20 mouse cellular contexts compared by ENCODE assay signal in the genomic region with DNA sequence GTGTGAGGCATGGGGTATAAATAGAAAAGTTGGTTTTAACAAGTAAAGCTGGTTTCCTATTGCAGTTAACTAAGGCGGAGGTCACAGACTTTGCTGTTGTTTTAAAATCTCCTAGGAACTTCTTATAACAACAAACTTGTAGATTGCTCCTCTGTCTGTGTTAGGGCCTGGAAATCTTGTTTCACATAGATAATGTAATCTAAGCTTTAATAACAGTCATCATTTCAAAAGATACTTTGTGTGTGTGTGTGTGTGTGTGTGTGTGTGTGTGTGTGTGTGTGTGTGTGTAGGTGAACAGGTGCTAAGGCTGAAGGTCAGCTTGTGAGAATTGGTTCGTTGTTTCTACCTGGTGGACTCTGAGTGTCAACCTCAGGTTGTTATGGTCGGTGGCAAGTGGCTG. TPM values are rescaled to one million over a fixed set of nuclear protein-coding genes. Genes with fewer than 3 reads are reported as not detected.
A peak's percentile ranks its signal among the peaks of the same experiment; 100 is the strongest.
DNase-seq lines count a peak whose midpoint lies in the region; ATAC-seq and TF ChIP-seq lines count a peak whose summit lies in the region.
"Had no signal": no experiment of that assay in that cellular context is flagged by ENCODE, and none has a peak within 500 bp of the region (broad histone marks: within the 10 kb centered on the region; RNA-seq: fewer than 3 reads in every experiment).

No protein-coding gene starts in this region.

- peak overlapping the region; percentile 88 for H3K27ac ChIP-seq in gastrocnemius, adult 2 months
- H3K27ac ChIP-seq in liver, embryonic 13.5 days, result peak overlapping the region; percentile 72; the same call in 1 of the 2 replicates
- H3K27ac ChIP-seq in forebrain, embryonic 11.5 days (ENCODE audit: low read depth, low read length), result no peak overlapping the region
- no peak overlapping the region for H3K27ac ChIP-seq in cerebellum, adult 2 months (ENCODE audit: insufficient read depth, low read length)
- H3K27ac ChIP-seq: forebrain, embryonic 13.5 days; heart, embryonic 13.5 days; hindbrain, embryonic 15.5 days; limb, embryonic 15.5 days; midbrain, embryonic 15.5 days had no signal

- WGBS in liver, embryonic 13.5 days (ENCODE audit: insufficient replicate concordance), result 59% methylated on average over 3 of the region's 3 CpGs
- WGBS in forebrain, embryonic 11.5 days, result 92% methylated on average over 3 of the region's 3 CpGs
- WGBS in cerebellum, adult 2 months, result 89% methylated on average over 3 of the region's 3 CpGs

- peak overlapping the region; percentile 68 for H3K4me3 ChIP-seq in gastrocnemius, adult 2 months
- peak overlapping the region; percentile 85 for H3K4me3 ChIP-seq in megakaryocyte, embryonic 14.5 days (replicated peaks)
- H3K4me3 ChIP-seq in liver, embryonic 13.5 days (replicated peaks), result no peak overlapping the region
- H3K4me3 ChIP-seq in forebrain, embryonic 11.5 days (ENCODE audit: low read depth, low read length), result no peak overlapping the region
- H3K4me3 ChIP-seq in cerebellum, adult 2 months (replicated peaks; ENCODE audit: insufficient read depth, low read depth, low read length), result no peak overlapping the region
- H3K4me3 ChIP-seq: forebrain, embryonic 13.5 days; heart, embryonic 13.5 days; hindbrain, embryonic 15.5 days; limb, embryonic 15.5 days; midbrain, embryonic 15.5 days had no signal

- no peak for ATAC-seq in megakaryocyte, adult 5-6 weeks (ENCODE audit: poor library complexity, severe bottlenecking)
- ATAC-seq in liver, embryonic 13.5 days (ENCODE audit: low read depth), result no peak
- no peak for ATAC-seq in forebrain, embryonic 11.5 days (replicated peaks; ENCODE audit: low FRiP score)
- ATAC-seq: forebrain, embryonic 13.5 days; intestine, embryonic 16.5 days; midbrain, embryonic 15.5 days had no signal

- DNase-seq in gastrocnemius, adult 2 months, result no peak
- DNase-seq in gastrocnemius, postnatal 14 days, result no peak
- DNase-seq in liver, embryonic 13.5 days, result no peak
- DNase-seq in naive thymus-derived CD4-positive, alpha-beta T cell, adult 2 months (ENCODE audit: low read depth), result peak; percentile 40
- no peak for DNase-seq in forebrain, embryonic 11.5 days (ENCODE audit: low spot score)
- DNase-seq in cerebellum, adult 2 months, result no peak
- DNase-seq: adrenal gland, postnatal 25 days; cerebellum, adult 9-10 months; gastrocnemius, postnatal 25 days; heart, postnatal 4 days; layer of hippocampus, postnatal 36 days; thymus, postnatal 4 days had no signal

- peaks cover 66% of the 10 kb centered on the region for H3K4me1 ChIP-seq in megakaryocyte, embryonic 14.5 days
- H3K4me1 ChIP-seq in liver, embryonic 13.5 days (replicated peaks), result peaks cover 54% of the 10 kb centered on the region
- H3K4me1 ChIP-seq in forebrain, embryonic 11.5 days (replicated peaks; ENCODE audit: control insufficient read depth, insufficient read depth, low read length), result no peaks in the 10 kb centered on the region
- peaks cover 4% of the 10 kb centered on the region; the same call in 1 of the 2 replicates for H3K4me1 ChIP-seq in cerebellum, adult 2 months (ENCODE audit: control insufficient read depth, insufficient read depth, low read length)

- intact Hi-C loops in gastrocnemius, adult 2 months (cut with DNase I), result loop anchor here (5.0 kb wide), 1 partner anchor 33 kb away; no protein-coding TSS in a partner anchor
- intact Hi-C loops in gastrocnemius, postnatal 14 days (cut with DNase I; ENCODE audit: low total_unique reads), result no loop called here

- peaks cover 43% of the 10 kb centered on the region for H3K36me3 ChIP-seq in megakaryocyte, embryonic 14.5 days (replicated peaks; ENCODE audit: low read length)
- H3K36me3 ChIP-seq in liver, embryonic 13.5 days, result no peaks in the 10 kb centered on the region
- no peaks in the 10 kb centered on the region for H3K36me3 ChIP-seq in forebrain, embryonic 11.5 days (ENCODE audit: control insufficient read depth, insufficient read depth, low read length)
- H3K36me3 ChIP-seq: hindbrain, embryonic 15.5 days; midbrain, embryonic 15.5 days had no signal

- TF ChIP-seq CTCF in gastrocnemius, adult 2 months (IDR thresholded peaks at IDR 0.05), result no peak
- TF ChIP-seq CTCF in cerebellum, adult 2 months (IDR thresholded peaks at IDR 0.05; ENCODE audit: borderline replicate concordance, insufficient read depth, low read depth, low read length), result no peak

- no peaks in the 10 kb centered on the region for H3K27me3 ChIP-seq in megakaryocyte, embryonic 14.5 days (replicated peaks)
- no peaks in the 10 kb centered on the region for H3K27me3 ChIP-seq in liver, embryonic 13.5 days
- no peaks in the 10 kb centered on the region for H3K27me3 ChIP-seq in forebrain, embryonic 11.5 days (ENCODE audit: control insufficient read depth, insufficient read depth, low read length)
- H3K27me3 ChIP-seq in cerebellum, adult 2 months (ENCODE audit: control insufficient read depth, insufficient read depth, low read length), result no peaks in the 10 kb centered on the region
- H3K27me3 ChIP-seq: forebrain, embryonic 13.5 days; heart, embryonic 13.5 days; hindbrain, embryonic 15.5 days; limb, embryonic 15.5 days; midbrain, embryonic 15.5 days had no signal

- H3K9me3 ChIP-seq in megakaryocyte, embryonic 14.5 days, result peaks cover 3% of the 10 kb centered on the region; the same call in 1 of the 2 replicates
- no peaks in the 10 kb centered on the region for H3K9me3 ChIP-seq in liver, embryonic 13.5 days (replicated peaks)
- no peaks in the 10 kb centered on the region for H3K9me3 ChIP-seq in forebrain, embryonic 11.5 days (ENCODE audit: control insufficient read depth, low read length)
- H3K9me3 ChIP-seq: forebrain, embryonic 13.5 days; heart, embryonic 13.5 days; hindbrain, embryonic 15.5 days; limb, embryonic 15.5 days; midbrain, embryonic 15.5 days had no signal

- H3K9ac ChIP-seq in liver, embryonic 13.5 days, result no peak overlapping the region
- no peak overlapping the region for H3K9ac ChIP-seq in forebrain, embryonic 11.5 days (ENCODE audit: low read length)
- H3K9ac ChIP-seq: heart, embryonic 13.5 days; hindbrain, embryonic 15.5 days; limb, embryonic 15.5 days; midbrain, embryonic 15.5 days had no signal

- H3K4me2 ChIP-seq in liver, embryonic 13.5 days, result no peak overlapping the region
- no peak overlapping the region for H3K4me2 ChIP-seq in forebrain, embryonic 11.5 days (ENCODE audit: low read depth, low read length, severe bottlenecking)
- H3K4me2 ChIP-seq: forebrain, embryonic 13.5 days; heart, embryonic 13.5 days; hindbrain, embryonic 15.5 days; limb, embryonic 15.5 days; midbrain, embryonic 15.5 days had no signal

- TF ChIP-seq POLR2A in cerebellum, adult 2 months (IDR thresholded peaks at IDR 0.05; ENCODE audit: borderline replicate concordance, insufficient read depth, low read length), result no peak

RNA-seq across cellular contexts. Expression of gene Myl6b, which starts 5.5 kb away (rescaled TPM):
- 10 to 100 TPM in 1 of 2 experiments, 1 to 10 TPM in 1; 6.5 to 17.8 TPM for total RNA-seq in gastrocnemius, adult 2 months (2021)
- total RNA-seq in gastrocnemius, postnatal 14 days (2021), result 100 to 1,000 TPM in 1 of 2 experiments, 10 to 100 TPM in 1; 54.6 to 180 TPM
- 9.5 and 15.9 TPM in 2 replicates for polyA plus RNA-seq in megakaryocyte, embryonic 14.5 days (2012; ENCODE audit: insufficient read depth, low replicate concordance)
- total RNA-seq in megakaryocyte, adult 5-6 weeks (2015), result 3.4 and 5.8 TPM in 2 replicates
- 0.99 and 2.0 TPM in 2 replicates for total RNA-seq in megakaryocyte, adult 5-6 weeks (2017)
- 1.2 and 1.3 TPM in 2 replicates for polyA plus RNA-seq in liver, embryonic 13.5 days (2015; fragmentation: Nextera tagmentation; extraction: Ambion mirVana)
- polyA plus RNA-seq in forebrain, embryonic 11.5 days (2014; fragmentation: Nextera tagmentation; extraction: Ambion mirVana), result 3.0 and 3.4 TPM in 2 replicates
- 28.9 and 36.1 TPM in 2 replicates for polyA plus RNA-seq in cerebellum, adult 2 months (2012; rRNA removed)

RNA-seq across cellular contexts. Expression of gene Myl6, which starts 10.1 kb away (rescaled TPM):
- total RNA-seq in gastrocnemius, adult 2 months (2021), result 100 to 1,000 TPM; 171 to 179 TPM
- total RNA-seq in gastrocnemius, postnatal 14 days (2021), result 100 to 1,000 TPM; 214 to 276 TPM
- polyA plus RNA-seq in megakaryocyte, embryonic 14.5 days (2012; ENCODE audit: insufficient read depth, low replicate concordance), result 175 and 2,406 TPM in 2 replicates
- total RNA-seq in megakaryocyte, adult 5-6 weeks (2015), result 1,624 and 1,690 TPM in 2 replicates
- total RNA-seq in megakaryocyte, adult 5-6 weeks (2017), result 1,921 and 2,467 TPM in 2 replicates
- 498 and 524 TPM in 2 replicates for polyA plus RNA-seq in liver, embryonic 13.5 days (2015; fragmentation: Nextera tagmentation; extraction: Ambion mirVana)
- 620 and 659 TPM in 2 replicates for polyA plus RNA-seq in forebrain, embryonic 11.5 days (2014; fragmentation: Nextera tagmentation; extraction: Ambion mirVana)
- 1,381 and 1,434 TPM in 2 replicates for polyA plus RNA-seq in cerebellum, adult 2 months (2012; rRNA removed)

RNA-seq across cellular contexts. Expression of gene Esyt1, which starts 21.7 kb away (rescaled TPM):
- total RNA-seq in gastrocnemius, adult 2 months (2021), result 10 to 100 TPM; 13.7 to 14.3 TPM
- 10 to 100 TPM; 21.6 to 24.0 TPM for total RNA-seq in gastrocnemius, postnatal 14 days (2021)
- polyA plus RNA-seq in megakaryocyte, embryonic 14.5 days (2012; ENCODE audit: insufficient read depth, low replicate concordance), result 48.5 and 62.5 TPM in 2 replicates
- total RNA-seq in megakaryocyte, adult 5-6 weeks (2015), result 125 and 127 TPM in 2 replicates
- total RNA-seq in megakaryocyte, adult 5-6 weeks (2017), result 266 and 267 TPM in 2 replicates
- 9.9 and 10.6 TPM in 2 replicates for polyA plus RNA-seq in liver, embryonic 13.5 days (2015; fragmentation: Nextera tagmentation; extraction: Ambion mirVana)
- 15.2 and 18.1 TPM in 2 replicates for polyA plus RNA-seq in forebrain, embryonic 11.5 days (2014; fragmentation: Nextera tagmentation; extraction: Ambion mirVana)
- 36.3 and 37.3 TPM in 2 replicates for polyA plus RNA-seq in cerebellum, adult 2 months (2012; rRNA removed)

RNA-seq across cellular contexts. Expression of gene Zc3h10, which starts 43.6 kb away (rescaled TPM):
- total RNA-seq in gastrocnemius, adult 2 months (2021), result 1 to 10 TPM; 4.2 to 6.5 TPM
- total RNA-seq in gastrocnemius, postnatal 14 days (2021), result 1 to 10 TPM; 5.0 to 6.4 TPM
- polyA plus RNA-seq in megakaryocyte, embryonic 14.5 days (2012; ENCODE audit: insufficient read depth, low replicate concordance), result 21.5 and 24.2 TPM in 2 replicates
- total RNA-seq in megakaryocyte, adult 5-6 weeks (2015), result 6.0 and 8.1 TPM in 2 replicates
- total RNA-seq in megakaryocyte, adult 5-6 weeks (2017), result 12.9 and 14.5 TPM in 2 replicates
- polyA plus RNA-seq in liver, embryonic 13.5 days (2015; fragmentation: Nextera tagmentation; extraction: Ambion mirVana), result 6.2 and 7.1 TPM in 2 replicates
- 16.3 and 17.5 TPM in 2 replicates for polyA plus RNA-seq in forebrain, embryonic 11.5 days (2014; fragmentation: Nextera tagmentation; extraction: Ambion mirVana)
- 15.4 and 18.7 TPM in 2 replicates for polyA plus RNA-seq in cerebellum, adult 2 months (2012; rRNA removed)

RNA-seq across cellular contexts. Expression of gene Smarcc2, which starts 45.0 kb away (rescaled TPM):
- total RNA-seq in gastrocnemius, adult 2 months (2021), result 10 to 100 TPM; 46.5 to 53.2 TPM
- 10 to 100 TPM; 43.4 to 44.6 TPM for total RNA-seq in gastrocnemius, postnatal 14 days (2021)
- 86.7 and 138 TPM in 2 replicates for polyA plus RNA-seq in megakaryocyte, embryonic 14.5 days (2012; ENCODE audit: insufficient read depth, low replicate concordance)
- total RNA-seq in megakaryocyte, adult 5-6 weeks (2015), result 73.1 and 82.3 TPM in 2 replicates
- 63.1 and 78.4 TPM in 2 replicates for total RNA-seq in megakaryocyte, adult 5-6 weeks (2017)
- polyA plus RNA-seq in liver, embryonic 13.5 days (2015; fragmentation: Nextera tagmentation; extraction: Ambion mirVana), result 18.5 and 30.1 TPM in 2 replicates
- polyA plus RNA-seq in forebrain, embryonic 11.5 days (2014; fragmentation: Nextera tagmentation; extraction: Ambion mirVana), result 139 and 144 TPM in 2 replicates
- polyA plus RNA-seq in cerebellum, adult 2 months (2012; rRNA removed), result 239 and 260 TPM in 2 replicates

Comparison
In these comparisons a context has a peak if more than half of its experiments do, and no peak if none do; other contexts are left out.
1. H3K27ac ChIP-seq: peak in gastrocnemius, adult 2 months (single experiment) and liver, embryonic 13.5 days (single experiment); none in forebrain, embryonic 11.5 days (single experiment) and cerebellum, adult 2 months (single experiment).
2. H3K4me3 ChIP-seq: peak in gastrocnemius, adult 2 months (single experiment) and megakaryocyte, embryonic 14.5 days (single experiment); none in liver, embryonic 13.5 days (single experiment), forebrain, embryonic 11.5 days (single experiment) and cerebellum, adult 2 months (single experiment).